In the genomic region with DNA sequence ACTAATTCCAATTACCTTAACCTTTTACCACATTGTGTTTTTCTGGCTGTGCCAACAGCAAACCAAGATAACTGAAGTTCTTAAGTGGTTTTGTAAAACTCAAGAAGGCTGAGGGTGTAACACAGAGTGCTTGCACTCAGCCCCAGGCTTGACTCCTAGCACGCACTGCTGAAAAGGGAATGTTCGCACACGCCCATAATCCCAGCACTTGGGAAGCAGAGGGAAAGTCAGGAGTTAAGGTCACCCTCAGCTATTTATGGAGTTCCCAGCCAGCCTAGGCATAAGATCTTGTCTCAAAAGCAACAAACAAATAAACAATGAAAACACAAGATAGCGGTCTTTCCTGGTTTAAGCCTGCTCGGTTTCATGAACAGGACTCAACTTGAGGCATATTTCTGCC, we compare ENCODE assay signal across 24 mouse cellular contexts.
DNase-seq lines count a peak whose midpoint lies in the region; ATAC-seq and TF ChIP-seq lines count a peak whose summit lies in the region.
"Had no signal": no experiment of that assay in that cellular context is flagged by ENCODE, and none has a peak within 500 bp of the region (broad histone marks: within the 10 kb centered on the region; RNA-seq: fewer than 3 reads in every experiment).

No protein-coding gene starts in this region.

- no peak for TF ChIP-seq CTCF in heart, adult 2 months (IDR thresholded peaks at IDR 0.05)
- TF ChIP-seq CTCF in heart, postnatal 0 days (IDR thresholded peaks at IDR 0.05; ENCODE audit: low read depth), result no peak

- H3K9me3 ChIP-seq in heart, embryonic 10.5 days, result no peaks in the 10 kb centered on the region
- no peaks in the 10 kb centered on the region for H3K9me3 ChIP-seq in heart, postnatal 0 days (replicated peaks; ENCODE audit: control insufficient read depth, low read length)
- no peaks in the 10 kb centered on the region for H3K9me3 ChIP-seq in heart, embryonic 11.5 days (replicated peaks; ENCODE audit: control insufficient read depth, low read length)
- H3K9me3 ChIP-seq in ES-E14 (ENCODE audit: control insufficient read depth, insufficient read depth, low read depth, low read length), result no peaks in the 10 kb centered on the region
- H3K9me3 ChIP-seq: embryonic facial prominence, embryonic 15.5 days; forebrain, embryonic 10.5 days; G1E; hindbrain, embryonic 12.5 days had no signal

- H3K79me2 ChIP-seq in heart, adult 2 months (replicated peaks; ENCODE audit: control insufficient read depth, insufficient read depth, low read length), result 0 out of 2 replicates have a peak, but pooled peaks cover 2% of the 10 kb centered on the region

- in situ Hi-C loops in ES-E14 (cut with MboI; ENCODE audit: low sequenced_read_pairs in 2 of 2, unreplicated experiment in 2 of 2), result no loop called here

- no peak for TF ChIP-seq EP300 in heart, adult 2 months (IDR thresholded peaks at IDR 0.05; ENCODE audit: insufficient read depth, low read depth, low read length)
- no peak for TF ChIP-seq EP300 in heart, postnatal 0 days (IDR thresholded peaks at IDR 0.05; ENCODE audit: low read depth)

- TF ChIP-seq POLR2A in heart, adult 2 months (IDR thresholded peaks at IDR 0.05; ENCODE audit: insufficient read depth, low read depth, low read length), result no peak

- H3K4me3 ChIP-seq in heart, adult 2 months, result no peak overlapping the region
- H3K4me3 ChIP-seq in heart, embryonic 10.5 days, result no peak overlapping the region
- H3K4me3 ChIP-seq in heart, postnatal 0 days (ENCODE audit: low read depth, low read length), result no peak overlapping the region
- no peak overlapping the region for H3K4me3 ChIP-seq in heart, embryonic 11.5 days (ENCODE audit: low read depth, low read length)
- no peak overlapping the region for H3K4me3 ChIP-seq in ES-E14 (ENCODE audit: insufficient read depth in 1 of 2, low read depth in 1 of 2, low read length in 2 of 2, poor library complexity in 1 of 2, severe bottlenecking in 1 of 2)
- H3K4me3 ChIP-seq: embryonic facial prominence, embryonic 15.5 days; erythroblast, embryonic 14.5 days; forebrain, embryonic 10.5 days; hindbrain, embryonic 12.5 days had no signal

- DNase-seq in heart, adult 2 months, result no peak
- DNase-seq in heart, embryonic 10.5 days (ENCODE audit: low spot score), result no peak
- peak; percentile 41 for DNase-seq in heart, postnatal 0 days (ENCODE audit: low spot score)
- peak; percentile 28 for DNase-seq in ES-E14 (ENCODE audit: low read depth, low spot score)
- peak; percentile 73 for DNase-seq in ZHBTc4 (ENCODE audit: low read depth, low spot score)
- no peak for DNase-seq in left cerebral cortex, adult 8-10 months (ENCODE audit: low spot score in 2 of 2)
- DNase-seq: adrenal gland, adult 2 months; adrenal gland, postnatal 25 days; cerebellum, adult 18-20 months; cerebellum, postnatal 14 days; embryo, embryonic 11 days; heart, postnatal 4 days; kidney, adult 8-10 months had no signal

- peak overlapping the region; percentile 46 for H3K27ac ChIP-seq in heart, adult 2 months
- no peak overlapping the region for H3K27ac ChIP-seq in heart, embryonic 10.5 days
- peak overlapping the region; percentile 55 for H3K27ac ChIP-seq in heart, postnatal 0 days (ENCODE audit: low read depth)
- no peak overlapping the region for H3K27ac ChIP-seq in heart, embryonic 11.5 days (ENCODE audit: low read depth, low read length)
- H3K27ac ChIP-seq in ES-E14 (ENCODE audit: insufficient read depth, low read depth, low read length, poor library complexity, severe bottlenecking), result no peak overlapping the region
- H3K27ac ChIP-seq: embryonic facial prominence, embryonic 15.5 days; forebrain, embryonic 10.5 days; hindbrain, embryonic 12.5 days had no signal

- intact Hi-C loops in heart, adult 2 months (cut with DNase I), result no loop called here

- H3K4me2 ChIP-seq in heart, postnatal 0 days (ENCODE audit: low read depth, low read length), result no peak overlapping the region
- no peak overlapping the region for H3K4me2 ChIP-seq in heart, embryonic 11.5 days
- H3K4me2 ChIP-seq: embryonic facial prominence, embryonic 15.5 days; hindbrain, embryonic 12.5 days had no signal

- H3K36me3 ChIP-seq in heart, adult 2 months (ENCODE audit: control insufficient read depth, insufficient read depth, low read length), result peaks cover 19% of the 10 kb centered on the region
- H3K36me3 ChIP-seq in heart, embryonic 10.5 days, result no peaks in the 10 kb centered on the region
- no peaks in the 10 kb centered on the region for H3K36me3 ChIP-seq in heart, postnatal 0 days (replicated peaks; ENCODE audit: control insufficient read depth, insufficient read depth, low read length)
- H3K36me3 ChIP-seq in heart, embryonic 11.5 days (ENCODE audit: control insufficient read depth, insufficient read depth, low read length), result no peaks in the 10 kb centered on the region
- H3K36me3 ChIP-seq in ES-E14 (ENCODE audit: control insufficient read depth, insufficient read depth, low read length, poor library complexity, severe bottlenecking), result no peaks in the 10 kb centered on the region
- H3K36me3 ChIP-seq: embryonic facial prominence, embryonic 15.5 days; forebrain, embryonic 10.5 days; G1E; hindbrain, embryonic 12.5 days had no signal

- H3K9ac ChIP-seq in heart, adult 2 months (ENCODE audit: low read depth, low read length), result no peak overlapping the region
- no peak overlapping the region for H3K9ac ChIP-seq in heart, postnatal 0 days (replicated peaks; ENCODE audit: low read depth, low read length)
- no peak overlapping the region for H3K9ac ChIP-seq in heart, embryonic 11.5 days (ENCODE audit: low read depth, low read length)
- H3K9ac ChIP-seq in ES-E14 (ENCODE audit: insufficient read depth, low read depth, low read length, poor library complexity, severe bottlenecking), result no peak overlapping the region
- H3K9ac ChIP-seq: embryonic facial prominence, embryonic 15.5 days; hindbrain, embryonic 12.5 days had no signal

- peak; percentile 49; the same call in 1 of the 2 replicates for ATAC-seq in heart, postnatal 0 days (ENCODE audit: insufficient read depth, low read depth)
- no peak for ATAC-seq in heart, embryonic 11.5 days (replicated peaks; ENCODE audit: insufficient number of reproducible peaks, low FRiP score, low TSS enrichment)
- ATAC-seq: forebrain, embryonic 14.5 days; hindbrain, embryonic 16.5 days; inflammation-experienced regulatory T-cells, adult 6 months; intestine, postnatal 0 days had no signal

- peaks cover 4% of the 10 kb centered on the region for H3K4me1 ChIP-seq in heart, adult 2 months (ENCODE audit: control insufficient read depth, insufficient read depth, low read length)
- peaks cover 22% of the 10 kb centered on the region for H3K4me1 ChIP-seq in heart, embryonic 10.5 days
- H3K4me1 ChIP-seq in heart, postnatal 0 days (ENCODE audit: control insufficient read depth, insufficient read depth), result peaks cover 31% of the 10 kb centered on the region
- peaks cover 23% of the 10 kb centered on the region for H3K4me1 ChIP-seq in heart, embryonic 11.5 days (ENCODE audit: control insufficient read depth, insufficient read depth, low read length)
- H3K4me1 ChIP-seq in ES-E14 (ENCODE audit: control insufficient read depth in 2 of 2, insufficient read depth in 2 of 2, low read length in 2 of 2, poor library complexity in 1 of 2), result peaks cover 3 to 9% of the 10 kb centered on the region in 2 experiments; a peak in 3 of 4 replicates
- H3K4me1 ChIP-seq: embryonic facial prominence, embryonic 15.5 days; forebrain, embryonic 10.5 days had no signal

- WGBS in heart, adult 2 months, result 73% methylated on average over 5 of the region's 5 CpGs
- whole genome bisulfite sequencing in heart, embryonic 10.5 days, result 79% methylated on average over 5 of the region's 5 CpGs
- 77% methylated on average over 5 of the region's 5 CpGs for WGBS in heart, postnatal 0 days
- 79% methylated on average over 5 of the region's 5 CpGs for WGBS in heart, embryonic 11.5 days (ENCODE audit: insufficient replicate concordance)

- H3K27me3 ChIP-seq in heart, adult 2 months (ENCODE audit: control insufficient read depth, insufficient read depth, low read length), result no peaks in the 10 kb centered on the region
- H3K27me3 ChIP-seq in heart, embryonic 10.5 days (ENCODE audit: insufficient read depth, poor library complexity, severe bottlenecking), result no peaks in the 10 kb centered on the region
- no peaks in the 10 kb centered on the region for H3K27me3 ChIP-seq in heart, postnatal 0 days (ENCODE audit: control insufficient read depth, insufficient read depth, low read length)
- H3K27me3 ChIP-seq in heart, embryonic 11.5 days (ENCODE audit: control insufficient read depth, insufficient read depth, low read length), result no peaks in the 10 kb centered on the region
- H3K27me3 ChIP-seq: CH12.LX; embryonic facial prominence, embryonic 15.5 days; hindbrain, embryonic 12.5 days had no signal

TF ChIP-seq in ES-E14, 5 proteins besides CTCF, POLR2A, EP300 and RAD21:
- TF ChIP-seq HCFC1 (IDR thresholded peaks at IDR 0.05; ENCODE audit: borderline replicate concordance, insufficient read depth, low read length), result no peak
- TF ChIP-seq ZC3H11A (IDR thresholded peaks at IDR 0.05; ENCODE audit: borderline replicate concordance, low read depth, low read length), result no peak
- TF ChIP-seq ZNF384 (IDR thresholded peaks at IDR 0.05; ENCODE audit: low read depth, low read length), result no peak
- TF ChIP-seq MAFK (IDR thresholded peaks at IDR 0.05; ENCODE audit: insufficient read depth, low read depth, low read length), result no peak
- TF ChIP-seq CHD2 (IDR thresholded peaks at IDR 0.05; ENCODE audit: low read depth, low read length), result no peak
TF ChIP-seq in ES-E14: peak in this region for 0.

Comparison
In these comparisons a context has a peak if more than half of its experiments do, and no peak if none do; other contexts are left out.
1. DNase-seq: peak in heart, postnatal 0 days (single experiment), ES-E14 (single experiment) and ZHBTc4 (single experiment); none in heart, adult 2 months (0 of 2), heart, embryonic 10.5 days (single experiment) and left cerebral cortex, adult 8-10 months (0 of 2).
2. H3K27ac ChIP-seq: peak in heart, adult 2 months (single experiment) and heart, postnatal 0 days (single experiment); none in heart, embryonic 10.5 days (single experiment), heart, embryonic 11.5 days (single experiment) and ES-E14 (single experiment).